Mouse (Mus musculus) midbrain, embryonic 11.5 days (tissue): ENCODE measurements at regions not wholly inside any gene's neighbourhood (a gene's known extent, or its start where the extent isn't known, plus 50 kb on each side); places are given as distances from the start of the nearest gene placed in this dataset.

Source experiments
- ATAC-seq: fragments of 200-750 bp; cut with Nextera tagmentation; 2 replicates; pipeline ENCODE4 v1.8.0; 2017; ENCODE audit warnings: moderate TSS enrichment, moderate library complexity; ENCODE audit not compliant: low FRiP score
- DNase-seq: peaks from one replicate; pipeline ENCODE4 v3.0.0; 2015; ENCODE audit warnings: low spot score; ENCODE audit errors: missing footprints
- H3K27ac ChIP-seq: fragments of 300-500 bp; sonication (generic); 2 replicates; pipeline ENCODE4 v1.5.1; 2014; ENCODE audit warnings: low read depth, low read length
- H3K27me3 ChIP-seq: fragments of 300-500 bp; sonication (generic); 2 replicates; pipeline ENCODE4 v1.6.1; 2014; ENCODE audit warnings: mild to moderate bottlenecking, low read length, moderate library complexity, mixed read lengths; ENCODE audit not compliant: control insufficient read depth, insufficient read depth
- H3K36me3 ChIP-seq: fragments of 300-500 bp; sonication (generic); 2 replicates; pipeline ENCODE4 v1.6.1; 2014; ENCODE audit warnings: mild to moderate bottlenecking, low read length, moderate library complexity, mixed read lengths; ENCODE audit not compliant: control insufficient read depth, insufficient read depth
- H3K4me1 ChIP-seq: fragments of 300-500 bp; sonication (generic); 2 replicates; pipeline ENCODE4 v1.6.1; 2014; ENCODE audit warnings: low read length; ENCODE audit not compliant: control insufficient read depth, insufficient read depth
- H3K4me2 ChIP-seq: fragments of 300-500 bp; sonication (generic); 2 replicates; pipeline ENCODE4 v1.6.1; 2014; ENCODE audit warnings: mild to moderate bottlenecking, moderate library complexity
- H3K4me3 ChIP-seq: fragments of 300-500 bp; sonication (generic); 2 replicates; pipeline ENCODE4 v1.5.1; 2014; ENCODE audit warnings: low read depth, low read length
- H3K9ac ChIP-seq: fragments of 300-500 bp; sonication (generic); 2 replicates; pipeline ENCODE4 v1.6.1; 2014; ENCODE audit warnings: low read length
- H3K9me3 ChIP-seq: fragments of 300-500 bp; sonication (generic); 2 replicates; pipeline ENCODE4 v1.6.1; 2016; ENCODE audit warnings: low read length; ENCODE audit not compliant: control insufficient read depth
- WGBS: fragments of 180-500 bp; shearing (Covaris S2); extraction: QIAGEN DNeasy Blood & Tissue Kit; methylation state at CpG from one replicate; pipeline ENCODE4 v1.1.7; 2014; 5-methylcytosine and 5-hydroxymethylcytosine counted together

- Histone ChIP-seq H3K27me3 (no peaks in the 10 kb centered on the region), H3K27ac (no peak overlapping the region)
- no peak for DNase-seq
Observed at GRCm38 (mm10) chr13:53934457-53934856, 121.0 kb downstream of the Drd1 start.

GRCm38 (mm10) chr13:53926128-53926527 lies 129.4 kb downstream of the Drd1 start:
- 82% methylated on average over 4 of the region's 4 CpGs for WGBS
- no peak overlapping the region for H3K4me3 ChIP-seq
- ATAC-seq (no peak), DNase-seq (no peak)
- no peaks in the 10 kb centered on the region for H3K27me3 ChIP-seq
- no peak overlapping the region for H3K9ac ChIP-seq
- H3K4me2 ChIP-seq = no peak overlapping the region
- H3K4me1 ChIP-seq = no peaks in the 10 kb centered on the region
- H3K27ac ChIP-seq = no peak overlapping the region
- H3K36me3 ChIP-seq = no peaks in the 10 kb centered on the region
- H3K9me3 ChIP-seq = no peaks in the 10 kb centered on the region

More at GRCm38 (mm10) chr13:53934457-53934856, 121.0 kb downstream of the Drd1 start:
- ATAC-seq = no peak
- WGBS = 90% methylated on average over 6 of the region's 6 CpGs
- Histone ChIP-seq H3K9me3 (no peaks in the 10 kb centered on the region), H3K4me1 (no peaks in the 10 kb centered on the region), H3K9ac (no peak overlapping the region), H3K4me3 (no peak overlapping the region), H3K4me2 (no peak overlapping the region), H3K36me3 (no peaks in the 10 kb centered on the region)

GRCm38 (mm10) chr13:53924433-53924832 lies 131.1 kb downstream of the Drd1 start:
- Histone ChIP-seq H3K4me1 (no peaks in the 10 kb centered on the region), H3K27ac (no peak overlapping the region), H3K4me2 (no peak overlapping the region), H3K4me3 (no peak overlapping the region), H3K36me3 (no peaks in the 10 kb centered on the region), H3K9me3 (no peaks in the 10 kb centered on the region), H3K27me3 (no peaks in the 10 kb centered on the region), H3K9ac (no peak overlapping the region)
- DNase-seq (no peak), ATAC-seq (no peak)
- 92% methylated on average over 4 of the region's 4 CpGs for WGBS

GRCm38 (mm10) chr13:53923721-53924374 lies 131.7 kb downstream of the Drd1 start:
- H3K9ac ChIP-seq = no peak overlapping the region
- no peak overlapping the region for H3K27ac ChIP-seq
- no peaks in the 10 kb centered on the region for H3K4me1 ChIP-seq
- no peaks in the 10 kb centered on the region for H3K27me3 ChIP-seq
- no peak for ATAC-seq
- H3K4me3 ChIP-seq = no peak overlapping the region
- WGBS = 91% methylated on average over 7 of the region's 7 CpGs
- DNase-seq = no peak
- H3K36me3 ChIP-seq = no peaks in the 10 kb centered on the region
- H3K9me3 ChIP-seq = no peaks in the 10 kb centered on the region
- H3K4me2 ChIP-seq = no peak overlapping the region

- 78% methylated on average over 5 of the region's 5 CpGs for WGBS
- no peak overlapping the region for H3K4me3 ChIP-seq
- H3K27me3 ChIP-seq = no peaks in the 10 kb centered on the region
- no peaks in the 10 kb centered on the region for H3K36me3 ChIP-seq
- no peak overlapping the region for H3K27ac ChIP-seq
- ATAC-seq (no peak), DNase-seq (no peak)
- no peaks in the 10 kb centered on the region for H3K9me3 ChIP-seq
- no peak overlapping the region for H3K4me2 ChIP-seq
- no peak overlapping the region for H3K9ac ChIP-seq
- H3K4me1 ChIP-seq = no peaks in the 10 kb centered on the region
Observed at GRCm38 (mm10) chr13:53921796-53922195, 133.7 kb downstream of the Drd1 start.

GRCm38 (mm10) chr13:53919851-53920381 lies 135.6 kb downstream of the Drd1 start:
- no peak for ATAC-seq

GRCm38 (mm10) chr13:53915456-53915855 lies 140.0 kb downstream of the Drd1 start:
- no peak for DNase-seq
- WGBS = 91% methylated on average over 8 of the region's 8 CpGs
- Histone ChIP-seq H3K27me3 (no peaks in the 10 kb centered on the region), H3K27ac (no peak overlapping the region), H3K9ac (no peak overlapping the region), H3K4me3 (no peak overlapping the region), H3K9me3 (no peaks in the 10 kb centered on the region), H3K36me3 (no peaks in the 10 kb centered on the region), H3K4me2 (no peak overlapping the region), H3K4me1 (no peaks in the 10 kb centered on the region)
- no peak for ATAC-seq

More at GRCm38 (mm10) chr13:53919851-53920381, 135.6 kb downstream of the Drd1 start:
- H3K4me3 ChIP-seq = no peak overlapping the region
- no peaks in the 10 kb centered on the region for H3K36me3 ChIP-seq
- H3K27me3 ChIP-seq = no peaks in the 10 kb centered on the region
- H3K9me3 ChIP-seq = no peaks in the 10 kb centered on the region
- H3K9ac ChIP-seq = no peak overlapping the region
- H3K4me2 ChIP-seq = no peak overlapping the region
- no peak overlapping the region for H3K27ac ChIP-seq
- WGBS = 67% methylated on average over 5 of the region's 5 CpGs
- no peak for DNase-seq
- no peaks in the 10 kb centered on the region for H3K4me1 ChIP-seq

- no peaks in the 10 kb centered on the region for H3K27me3 ChIP-seq
- no peaks in the 10 kb centered on the region for H3K9me3 ChIP-seq
- H3K4me1 ChIP-seq = no peaks in the 10 kb centered on the region
- H3K36me3 ChIP-seq = no peaks in the 10 kb centered on the region
- H3K27ac ChIP-seq = no peak overlapping the region
- H3K4me3 ChIP-seq = no peak overlapping the region
- 82% methylated on average over 11 of the region's 11 CpGs for WGBS
- DNase-seq (no peak), ATAC-seq (no peak)
- no peak overlapping the region for H3K9ac ChIP-seq
- H3K4me2 ChIP-seq = no peak overlapping the region
Observed at GRCm38 (mm10) chr13:53914434-53914833, 141.1 kb downstream of the Drd1 start.

- Histone ChIP-seq H3K27ac (no peak overlapping the region), H3K9me3 (no peaks in the 10 kb centered on the region), H3K9ac (no peak overlapping the region), H3K36me3 (no peaks in the 10 kb centered on the region), H3K4me1 (no peaks in the 10 kb centered on the region), H3K4me3 (no peak overlapping the region), H3K27me3 (no peaks in the 10 kb centered on the region), H3K4me2 (no peak overlapping the region)
- 69% methylated on average over 10 of the region's 10 CpGs for WGBS
- DNase-seq = peak; percentile 69
- ATAC-seq = no peak
Observed at GRCm38 (mm10) chr13:53913501-53913900, 142.0 kb downstream of the Drd1 start.
